Mouse (Mus musculus) myocyte (in vitro differentiated cells): ENCODE measurements at regions not wholly inside any gene's neighbourhood (a gene's known extent, or its start where the extent isn't known, plus 50 kb on each side); places are given as distances from the start of the nearest gene placed in this dataset.

Experiments
- H3K27me3 ChIP-seq: one replicate; pipeline ENCODE4 v1.6.1; 2011; ENCODE audit not compliant: control insufficient read depth, insufficient read depth, insufficient read length
- H3K36me3 ChIP-seq: one replicate; pipeline ENCODE4 v1.6.1; 2011; ENCODE audit not compliant: control insufficient read depth, insufficient read depth
- H3K4me2 ChIP-seq: one replicate; pipeline ENCODE4 v1.6.1; 2011; ENCODE audit warnings: low read depth, control low read depth
- H3K4me3 ChIP-seq: one replicate; pipeline ENCODE4 v1.5.1; 2011; ENCODE audit warnings: mild to moderate bottlenecking, control low read depth, moderate library complexity
- H3K79me2 ChIP-seq: one replicate; pipeline ENCODE4 v1.6.1; 2011; ENCODE audit not compliant: control insufficient read depth, insufficient read depth
- H3ac ChIP-seq: one replicate; pipeline ENCODE4 v1.6.1; 2011; ENCODE audit not compliant: control insufficient read depth, insufficient read length
- CEBPB ChIP-seq: IDR thresholded peaks from 2 replicates; pipeline ENCODE4 v1.6.1; 2011; ENCODE audit warnings: mild to moderate bottlenecking, moderate library complexity; ENCODE audit not compliant: poor library complexity, insufficient read depth, severe bottlenecking
- E2F4 ChIP-seq: IDR thresholded peaks from one replicate; pipeline ENCODE4 v1.6.1; 2011; ENCODE audit warnings: mild to moderate bottlenecking, control low read depth, moderate library complexity; ENCODE audit not compliant: insufficient read depth
- MAX ChIP-seq: IDR thresholded peaks from one replicate; pipeline ENCODE4 v1.6.1; 2011; ENCODE audit warnings: low read depth, mild to moderate bottlenecking, control low read depth
- MYOD1 ChIP-seq, 3 experiments: IDR thresholded peaks; one replicate each; pipeline ENCODE4 v1.6.1; 2011; ENCODE audit warnings: control low read depth in 2 of 3, low read depth in 2 of 3, mild to moderate bottlenecking in 2 of 3, moderate library complexity in 1 of 3; ENCODE audit not compliant: insufficient read length in 2 of 3, control insufficient read depth in 1 of 3
- MYOG ChIP-seq, 3 experiments: IDR thresholded peaks; one replicate each; pipeline ENCODE4 v1.6.1; 2011; ENCODE audit warnings: control low read depth in 2 of 3, low read depth in 2 of 3, mild to moderate bottlenecking in 2 of 3; ENCODE audit not compliant: insufficient read length in 2 of 3, control insufficient read depth in 1 of 3, insufficient read depth in 1 of 3
- POLR2A ChIP-seq: IDR thresholded peaks from one replicate; pipeline ENCODE4 v1.6.1; 2011; ENCODE audit warnings: low read depth, mild to moderate bottlenecking, control low read depth, moderate library complexity; ENCODE audit not compliant: insufficient read length
- POLR2AphosphoS2 ChIP-seq: IDR thresholded peaks from one replicate; pipeline ENCODE4 v1.6.1; 2011; ENCODE audit warnings: low read depth, control low read depth; ENCODE audit not compliant: insufficient read length
- REST ChIP-seq: IDR thresholded peaks from one replicate; pipeline ENCODE4 v1.6.1; 2011; ENCODE audit warnings: mild to moderate bottlenecking, control low read depth, moderate library complexity; ENCODE audit not compliant: insufficient read depth, insufficient read length
- SRF ChIP-seq: IDR thresholded peaks from one replicate; pipeline ENCODE4 v1.6.1; 2011; ENCODE audit warnings: low read depth; ENCODE audit not compliant: control insufficient read depth, insufficient read length
- TCF12 ChIP-seq: IDR thresholded peaks from one replicate; pipeline ENCODE4 v1.6.1; 2011; ENCODE audit warnings: mild to moderate bottlenecking, control low read depth; ENCODE audit not compliant: poor library complexity, insufficient read depth, severe bottlenecking
- TCF3 ChIP-seq: IDR thresholded peaks from one replicate; pipeline ENCODE4 v1.6.1; 2011; ENCODE audit warnings: low read depth, control low read depth; ENCODE audit not compliant: insufficient read length
- USF1 ChIP-seq: IDR thresholded peaks from one replicate; pipeline ENCODE4 v1.6.1; 2011; ENCODE audit warnings: low read depth, mild to moderate bottlenecking, control low read depth, moderate library complexity

DNA sequence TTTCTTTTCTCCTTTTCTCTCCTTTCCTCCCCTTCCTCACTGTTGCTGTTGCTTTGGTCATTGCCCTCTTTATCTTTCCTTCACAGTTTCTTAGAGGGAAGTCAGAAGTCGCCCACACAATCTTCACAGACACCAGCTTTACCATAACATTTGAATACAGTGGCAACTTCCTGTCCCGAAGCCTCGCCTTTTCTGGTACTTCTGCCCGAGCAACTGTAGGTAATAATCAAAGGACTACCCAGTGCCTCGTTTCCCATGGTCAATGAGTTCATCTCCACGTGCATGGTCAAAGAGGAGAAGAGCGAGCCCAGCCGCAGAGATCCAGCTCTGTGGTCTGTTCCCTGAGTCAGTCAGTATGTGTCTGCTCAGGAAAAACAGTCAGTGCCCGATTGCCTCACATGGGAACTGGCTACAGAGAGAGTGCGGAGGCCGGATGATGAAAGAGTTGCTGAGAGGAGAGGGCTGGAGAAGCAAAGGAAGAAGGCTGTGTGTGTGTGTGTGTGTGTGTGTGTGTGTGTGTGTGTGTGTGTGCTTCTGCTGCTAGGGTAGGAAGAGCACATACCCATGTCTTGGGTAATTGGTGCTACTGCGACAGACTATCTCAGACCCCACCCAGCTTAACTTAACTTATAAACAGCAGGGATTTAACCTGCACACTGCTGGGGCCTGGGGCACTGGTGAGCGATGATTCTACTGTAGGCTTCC, 73.0 kb upstream of the Klf13 start:
- Histone ChIP-seq H3K36me3 (no peaks in the 10 kb centered on the region), H3K27me3 (no peaks in the 10 kb centered on the region), H3ac (no peak overlapping the region), H3K4me3 (no peak overlapping the region), H3K79me2 (no peaks in the 10 kb centered on the region), H3K4me2 (peak overlapping the region; percentile 44)
- TF ChIP-seq TCF12 = no peak
- TF ChIP-seq POLR2AphosphoS2 = peak; percentile 17
- peak; percentile 50 for TF ChIP-seq POLR2A
- TF ChIP-seq SRF = no peak
- TF ChIP-seq USF1 = no peak
- TF ChIP-seq REST = no peak
- peak; percentile 78 for TF ChIP-seq CEBPB
- no peak for TF ChIP-seq MYOG (IDR thresholded peaks at IDR 0.05; ENCODE audit: control insufficient read depth in 1 of 3, insufficient read depth in 1 of 3, insufficient read length in 2 of 3, low read depth in 2 of 3)
- TF ChIP-seq E2F4 = no peak
- TF ChIP-seq MAX = peak; percentile 71
- TF ChIP-seq MYOD1 (IDR thresholded peaks at IDR 0.05; ENCODE audit: control insufficient read depth in 1 of 3, insufficient read length in 2 of 3, low read depth in 2 of 3) = no peak
- TF ChIP-seq TCF3 = no peak

DNA sequence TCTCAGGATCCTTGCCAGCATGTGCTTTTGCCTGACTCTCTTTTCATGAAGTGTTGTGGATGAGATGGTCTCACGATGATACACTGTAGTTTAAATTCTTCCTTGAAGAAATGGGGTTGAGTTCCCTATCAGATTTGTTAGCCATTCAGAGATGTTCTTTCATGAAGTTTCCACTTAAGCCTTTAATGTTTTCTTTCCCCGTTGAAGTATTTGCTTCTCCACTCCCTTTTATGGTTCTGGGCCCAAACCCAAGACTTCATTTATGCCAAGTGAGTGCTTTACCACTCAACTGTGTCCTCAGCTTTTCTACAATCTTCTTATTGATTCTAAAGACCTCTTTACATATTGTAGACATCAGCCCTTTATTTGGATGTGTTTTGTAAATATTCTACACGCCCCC, 71.9 kb upstream of the Klf13 start:
- Histone ChIP-seq H3ac (no peak overlapping the region), H3K4me3 (no peak overlapping the region), H3K27me3 (no peaks in the 10 kb centered on the region), H3K79me2 (no peaks in the 10 kb centered on the region), H3K36me3 (no peaks in the 10 kb centered on the region), H3K4me2 (no peak overlapping the region)
- TF ChIP-seq E2F4 (no peak), MYOD1 (IDR thresholded peaks at IDR 0.05; ENCODE audit: control insufficient read depth in 1 of 3, insufficient read length in 2 of 3, low read depth in 2 of 3) (no peak), MYOG (IDR thresholded peaks at IDR 0.05; ENCODE audit: control insufficient read depth in 1 of 3, insufficient read depth in 1 of 3, insufficient read length in 2 of 3, low read depth in 2 of 3) (no peak), CEBPB (no peak), TCF3 (no peak), TCF12 (no peak), REST (no peak), USF1 (no peak), POLR2A (no peak), POLR2AphosphoS2 (no peak), SRF (no peak), MAX (no peak)

DNA sequence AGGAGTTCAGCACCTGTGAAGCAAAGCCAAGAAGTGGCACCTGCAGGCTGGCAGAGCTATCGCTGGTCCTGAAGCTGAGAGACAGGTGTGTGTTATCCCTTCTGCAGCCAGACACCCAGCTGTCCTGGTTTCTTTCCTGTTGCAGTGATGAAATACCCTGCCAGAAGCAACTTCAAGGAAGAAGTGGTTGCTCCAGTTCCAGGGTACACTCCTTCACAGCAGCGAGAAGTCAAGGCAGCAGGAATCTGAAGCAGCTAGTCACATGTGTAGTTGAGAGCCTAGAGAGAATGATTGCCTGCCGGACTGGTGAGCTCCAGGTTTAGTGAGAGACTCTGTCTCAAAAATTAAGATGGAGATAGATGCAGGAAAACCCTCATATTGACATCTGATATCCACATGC, 69.1 kb upstream of the Klf13 start:
- Histone ChIP-seq H3K36me3 (no peaks in the 10 kb centered on the region), H3K4me3 (no peak overlapping the region), H3K27me3 (no peaks in the 10 kb centered on the region), H3ac (no peak overlapping the region), H3K79me2 (no peaks in the 10 kb centered on the region), H3K4me2 (no peak overlapping the region)
- TF ChIP-seq TCF3 (no peak), POLR2AphosphoS2 (no peak), USF1 (no peak), MYOD1 (IDR thresholded peaks at IDR 0.05; ENCODE audit: control insufficient read depth in 1 of 3, insufficient read length in 2 of 3, low read depth in 2 of 3) (peak in 1 of 3 experiments; percentile 4), POLR2A (no peak), SRF (no peak), TCF12 (no peak), MAX (no peak), REST (no peak), E2F4 (no peak), MYOG (IDR thresholded peaks at IDR 0.05; ENCODE audit: control insufficient read depth in 1 of 3, insufficient read depth in 1 of 3, insufficient read length in 2 of 3, low read depth in 2 of 3) (peak in 1 of 3 experiments; percentile 24)

DNA sequence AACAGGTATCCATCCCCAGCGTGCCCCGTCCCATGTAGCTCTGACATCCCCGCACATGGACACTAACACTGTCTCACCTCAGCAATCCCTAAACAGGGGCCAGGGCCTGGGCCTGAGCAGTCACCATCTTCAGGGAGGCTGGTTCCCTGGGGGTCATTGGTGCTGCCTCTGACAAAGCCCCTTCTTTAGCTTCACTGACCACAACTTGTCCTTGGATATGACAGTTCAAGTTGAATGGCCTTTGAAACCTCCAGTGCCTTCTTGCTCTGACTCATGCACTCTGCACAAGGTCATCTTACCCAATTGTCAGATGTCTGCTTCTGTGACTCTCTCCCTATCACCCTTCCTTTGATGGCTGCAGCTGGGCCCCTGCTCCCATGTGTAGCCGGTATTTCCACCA, 68.2 kb upstream of the Klf13 start:
- no peak overlapping the region for H3K4me2 ChIP-seq
- no peak overlapping the region for H3K4me3 ChIP-seq
- H3K27me3 ChIP-seq = no peaks in the 10 kb centered on the region
- H3ac ChIP-seq = no peak overlapping the region
- no peaks in the 10 kb centered on the region for H3K36me3 ChIP-seq
- H3K79me2 ChIP-seq = no peaks in the 10 kb centered on the region
- TF ChIP-seq E2F4 = no peak
- TF ChIP-seq MAX = no peak
- TF ChIP-seq SRF = no peak
- TF ChIP-seq POLR2AphosphoS2 = no peak

DNA sequence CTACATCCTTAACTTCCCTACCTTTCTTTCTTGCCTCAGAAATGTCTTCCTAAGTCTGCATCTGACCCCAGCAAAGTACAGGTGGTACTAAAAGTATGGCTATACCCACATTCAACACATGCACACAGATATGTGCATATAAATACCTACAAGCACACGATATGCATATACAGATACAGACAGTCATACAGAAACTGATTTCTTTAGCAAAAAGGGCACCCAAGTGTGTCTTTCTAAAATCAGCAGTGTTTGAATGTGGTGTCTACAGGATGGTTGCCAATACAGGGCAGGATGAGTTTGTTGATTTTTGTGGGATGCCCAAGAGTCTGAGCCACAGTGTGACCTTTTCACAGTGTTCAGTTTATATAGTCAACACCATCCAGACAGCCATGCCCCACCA, 67.0 kb upstream of the Klf13 start:
- no peaks in the 10 kb centered on the region for H3K36me3 ChIP-seq
- TF ChIP-seq CEBPB = no peak
- no peak for TF ChIP-seq TCF12
- no peak for TF ChIP-seq POLR2A
- H3K4me3 ChIP-seq = no peak overlapping the region
- H3K79me2 ChIP-seq = no peaks in the 10 kb centered on the region
- H3K27me3 ChIP-seq = no peaks in the 10 kb centered on the region
- no peak overlapping the region for H3ac ChIP-seq
- H3K4me2 ChIP-seq = no peak overlapping the region
